Mouse (Mus musculus) MEL (cell line): ENCODE results near the gene Arap1. TPM values are rescaled to one million over a fixed set of nuclear protein-coding genes. Genes with fewer than 3 reads are reported as not detected.

Experiments used
- DNase-seq: peaks from one replicate; pipeline ENCODE4 v3.0.0; 2011; ENCODE audit warnings: low read depth, low spot score
- H3K27ac ChIP-seq: 2 replicates; pipeline ENCODE4 v1.5.1; 2012; ENCODE audit warnings: low read depth, mild to moderate bottlenecking, control low read depth, low read length, moderate library complexity; ENCODE audit not compliant: control insufficient read depth
- H3K27me3 ChIP-seq, 2 experiments: fragments of 150-350 bp in 1 of 2; sonication (generic) in 1 of 2; 2 replicates each; pipeline ENCODE4 v1.6.1; 2012; ENCODE audit warnings: low read length in 2 of 2, mild to moderate bottlenecking in 2 of 2, improper control_type of control experiment in 1 of 2, moderate library complexity in 1 of 2; ENCODE audit not compliant: insufficient read depth in 2 of 2, control insufficient read depth in 1 of 2
- H3K36me3 ChIP-seq, 2 experiments: 2 replicates each; pipeline ENCODE4 v1.6.1; 2012 to 2014; ENCODE audit warnings: low read length in 2 of 2, improper control_type of control experiment in 1 of 2, inconsistent platforms in 1 of 2, mild to moderate bottlenecking in 1 of 2; ENCODE audit not compliant: insufficient read depth in 2 of 2, control insufficient read depth in 1 of 2
- H3K4me1 ChIP-seq, 2 experiments: fragments of 150-350 bp in 1 of 2; sonication (generic) in 1 of 2; 2 replicates each; pipeline ENCODE4 v1.6.1; 2012; ENCODE audit warnings: low read length in 2 of 2, improper control_type of control experiment in 1 of 2, mild to moderate bottlenecking in 1 of 2; ENCODE audit not compliant: insufficient read depth in 2 of 2, control insufficient read depth in 1 of 2
- H3K4me3 ChIP-seq, 2 experiments: fragments of 150-350 bp in 1 of 2; sonication (generic) in 1 of 2; 2 replicates each; pipeline ENCODE4 v1.5.1; 2012; ENCODE audit warnings: low read depth in 2 of 2, low read length in 2 of 2, mild to moderate bottlenecking in 2 of 2, moderate library complexity in 2 of 2, control low read depth in 1 of 2, improper control_type of control experiment in 1 of 2; ENCODE audit not compliant: control insufficient read depth in 1 of 2, insufficient read depth in 1 of 2
- H3K79me2 ChIP-seq: 2 replicates; pipeline ENCODE4 v1.6.1; 2012; ENCODE audit warnings: mild to moderate bottlenecking, low read length, moderate library complexity; ENCODE audit not compliant: control insufficient read depth, poor library complexity, insufficient read depth
- H3K9ac ChIP-seq: 2 replicates; pipeline ENCODE4 v1.6.1; 2012; ENCODE audit warnings: low read depth, mild to moderate bottlenecking, control low read depth, low read length, moderate library complexity; ENCODE audit not compliant: control insufficient read depth, poor library complexity, severe bottlenecking
- H3K9me3 ChIP-seq: fragments of 150-350 bp; sonication (generic); replicated peaks from 2 replicates; pipeline ENCODE4 v1.6.1; 2012; ENCODE audit warnings: mild to moderate bottlenecking, low read length, improper control_type of control experiment, moderate library complexity; ENCODE audit not compliant: insufficient read depth
- BHLHE40 ChIP-seq: IDR thresholded peaks from 2 replicates; pipeline ENCODE4 v1.6.1; 2012; ENCODE audit warnings: low read depth, mild to moderate bottlenecking, inconsistent platforms, low read length, improper control_type of control experiment, borderline replicate concordance
- CHD2 ChIP-seq: IDR thresholded peaks from 2 replicates; pipeline ENCODE4 v1.6.1; 2011; ENCODE audit warnings: low read length, improper control_type of control experiment
- CTCF ChIP-seq, 3 experiments: IDR thresholded peaks in 2 of 3; conservative IDR thresholded peaks in 1 of 3; 2 replicates each; pipeline ENCODE4 v1.5.1; 2011 to 2012; ENCODE audit warnings: low read length in 3 of 3, low read depth in 2 of 3, mild to moderate bottlenecking in 2 of 3, improper control_type of control experiment in 1 of 3, inconsistent platforms in 1 of 3, mixed read lengths in 1 of 3, moderate library complexity in 1 of 3; ENCODE audit not compliant: control insufficient read depth in 1 of 3, insufficient read depth in 1 of 3, poor library complexity in 1 of 3, severe bottlenecking in 1 of 3
- ELF1 ChIP-seq: IDR thresholded peaks from 2 replicates; pipeline ENCODE4 v1.6.1; 2014; ENCODE audit warnings: low read depth, mild to moderate bottlenecking, inconsistent platforms, low read length, improper control_type of control experiment, moderate library complexity
- ETS1 ChIP-seq: IDR thresholded peaks from 2 replicates; pipeline ENCODE4 v1.6.1; 2012; ENCODE audit warnings: low read depth, mild to moderate bottlenecking, inconsistent platforms, low read length, improper control_type of control experiment, moderate library complexity
- GATA1 ChIP-seq: IDR thresholded peaks from 2 replicates; pipeline ENCODE4 v1.6.1; 2011; ENCODE audit warnings: low read depth, low read length, improper control_type of control experiment
- HCFC1 ChIP-seq: IDR thresholded peaks from 2 replicates; pipeline ENCODE4 v1.6.1; 2012; ENCODE audit warnings: low read depth, mild to moderate bottlenecking, inconsistent platforms, low read length, improper control_type of control experiment, moderate library complexity
- MAX ChIP-seq: IDR thresholded peaks from 2 replicates; pipeline ENCODE4 v1.6.1; 2011; ENCODE audit warnings: low read length, improper control_type of control experiment
- MAZ ChIP-seq: IDR thresholded peaks from 2 replicates; pipeline ENCODE4 v1.6.1; 2012; ENCODE audit warnings: low read depth, mild to moderate bottlenecking, inconsistent platforms, low read length, improper control_type of control experiment
- MXI1 ChIP-seq: IDR thresholded peaks from 2 replicates; pipeline ENCODE4 v1.6.1; 2011; ENCODE audit warnings: mild to moderate bottlenecking, low read depth, low read length, improper control_type of control experiment
- MYB ChIP-seq: IDR thresholded peaks from 2 replicates; pipeline ENCODE4 v1.6.1; 2011; ENCODE audit warnings: mild to moderate bottlenecking, low read depth, low read length, improper control_type of control experiment
- NELFE ChIP-seq: IDR thresholded peaks from 2 replicates; pipeline ENCODE4 v1.6.1; 2011; ENCODE audit warnings: low read depth, low read length, improper control_type of control experiment
- RAD21 ChIP-seq: IDR thresholded peaks from 2 replicates; pipeline ENCODE4 v1.6.1; 2011; ENCODE audit warnings: mild to moderate bottlenecking, low read depth, low read length, improper control_type of control experiment
- SMC3 ChIP-seq: IDR thresholded peaks from 2 replicates; pipeline ENCODE4 v1.6.1; 2011; ENCODE audit warnings: low read depth, low read length, improper control_type of control experiment
- UBTF ChIP-seq: IDR thresholded peaks from 2 replicates; pipeline ENCODE4 v1.6.1; 2012; ENCODE audit warnings: low read depth, mild to moderate bottlenecking, inconsistent platforms, low read length, improper control_type of control experiment, moderate library complexity, borderline replicate concordance; ENCODE audit not compliant: insufficient read depth
- USF1 ChIP-seq: IDR thresholded peaks from 2 replicates; pipeline ENCODE4 v1.6.1; 2014; ENCODE audit warnings: low read depth, mild to moderate bottlenecking, inconsistent platforms, low read length, improper control_type of control experiment, moderate library complexity
- ZC3H11A ChIP-seq: IDR thresholded peaks from 2 replicates; pipeline ENCODE4 v1.6.1; 2012; ENCODE audit warnings: low read depth, mild to moderate bottlenecking, inconsistent platforms, low read length, improper control_type of control experiment
- ZMIZ1 ChIP-seq: IDR thresholded peaks from 2 replicates; pipeline ENCODE4 v1.6.1; 2012; ENCODE audit warnings: low read depth, mild to moderate bottlenecking, inconsistent platforms, low read length, improper control_type of control experiment, moderate library complexity
- ZNF384 ChIP-seq: IDR thresholded peaks from 2 replicates; pipeline ENCODE4 v1.6.1; 2012; ENCODE audit warnings: low read depth, mild to moderate bottlenecking, inconsistent platforms, low read length, improper control_type of control experiment
- polyA plus RNA-seq, 2 experiments: library from polyadenylated mRNA; stranded (reverse) in 1 of 2; unstranded in 1 of 2; fragments of >175 nt in 1 of 2; fragments of >200 nt in 1 of 2; gene quantifications; 2 replicates each; pipeline versions ENCODE4 v1.2.1 to v1.2.4; 2012; ENCODE audit warnings: low replicate concordance in 2 of 2, low read depth in 1 of 2; ENCODE audit not compliant: insufficient read length in 2 of 2, insufficient read depth in 1 of 2, missing spikeins in 1 of 2
- total RNA-seq: library from RNA; depleted of rRNA; stranded (reverse); fragments of 300-350 nt; gene quantifications from 2 replicates; pipeline ENCODE4 v1.2.3, GENCODE M21; 2012

The Arap1 gene
- total and polyA plus RNA-seq, 3 experiments, result 13.6 to 27.1 TPM; not detected in 1

- TF ChIP-seq ZC3H11A (no peak), MYB (no peak), ZMIZ1 (no peak), MAX (no peak), CHD2 (no peak)
- no peaks in the 10 kb centered on the region for H3K36me3 ChIP-seq
- H3K4me1 ChIP-seq, result no peaks in the 10 kb centered on the region
- H3K79me2 ChIP-seq, result no peaks in the 10 kb centered on the region
- DNase-seq, result no peak
- no peaks in the 10 kb centered on the region; a peak in 1 of 4 replicates for H3K27me3 ChIP-seq
- H3K27ac ChIP-seq, result no peak overlapping the region
- H3K4me3 ChIP-seq, result no peak overlapping the region
- H3K9ac ChIP-seq, result no peak overlapping the region
- no peaks in the 10 kb centered on the region for H3K9me3 ChIP-seq
These were observed 74.8 kb downstream of the Arap1 start for GRCm38 (mm10) chr7:101422646-101423045.

- Histone ChIP-seq H3K9me3 (no peaks in the 10 kb centered on the region), H3K79me2 (no peaks in the 10 kb centered on the region), H3K36me3 (no peaks in the 10 kb centered on the region), H3K9ac (no peak overlapping the region), H3K4me3 (no peak overlapping the region), H3K27me3 (no peaks in the 10 kb centered on the region; a peak in 1 of 4 replicates), H3K27ac (no peak overlapping the region), H3K4me1 (no peaks in the 10 kb centered on the region)
- no peak for DNase-seq
- no peak for TF ChIP-seq ELF1
These were observed 76.1 kb downstream of the Arap1 start for GRCm38 (mm10) chr7:101423970-101424369.

- Histone ChIP-seq H3K9me3 (no peaks in the 10 kb centered on the region), H3K36me3 (no peaks in the 10 kb centered on the region), H3K79me2 (no peaks in the 10 kb centered on the region), H3K27me3 (no peaks in the 10 kb centered on the region; a peak in 1 of 4 replicates), H3K4me1 (no peaks in the 10 kb centered on the region), H3K9ac (no peak overlapping the region), H3K4me3 (no peak overlapping the region), H3K27ac (no peak overlapping the region)
- TF ChIP-seq HCFC1 (peak; percentile 73), MYB (no peak)
- DNase-seq, result no peak
These were observed 78.8 kb downstream of the Arap1 start for GRCm38 (mm10) chr7:101426692-101427091.

- H3K79me2 ChIP-seq, result no peaks in the 10 kb centered on the region
- no peaks in the 10 kb centered on the region for H3K36me3 ChIP-seq
- no peaks in the 10 kb centered on the region; a peak in 1 of 4 replicates for H3K27me3 ChIP-seq
- H3K4me3 ChIP-seq, result no peak overlapping the region
- H3K4me1 ChIP-seq, result no peaks in the 10 kb centered on the region
- peak; percentile 54 for DNase-seq
- no peak overlapping the region for H3K9ac ChIP-seq
- no peak overlapping the region for H3K27ac ChIP-seq
- no peaks in the 10 kb centered on the region for H3K9me3 ChIP-seq
- TF ChIP-seq MYB (no peak), USF1 (no peak), SMC3 (peak; percentile 73), RAD21 (peak; percentile 53), ETS1 (no peak), GATA1 (no peak), ZMIZ1 (no peak), BHLHE40 (no peak), HCFC1 (no peak), CTCF (IDR thresholded peaks at IDR 0.05 in 2 of 3, conservative IDR thresholded peaks at IDR 0.05 in 1 of 3; ENCODE audit: control insufficient read depth in 1 of 3, insufficient read depth in 1 of 3, low read depth in 2 of 3, low read length in 3 of 3, poor library complexity in 1 of 3, severe bottlenecking in 1 of 3) (peak; percentile 83 to 95 (median 83)), ELF1 (no peak), MAZ (no peak), ZC3H11A (0 out of 2 replicates have a peak, but pooled peaks have one; percentile 8), ZNF384 (no peak), NELFE (no peak), MXI1 (no peak), UBTF (no peak)
These were observed 79.9 kb downstream of the Arap1 start for GRCm38 (mm10) chr7:101427736-101428135.
